Mouse (Mus musculus) MEL-GATA-1-ER (cell line): ENCODE data around the gene Zmiz1.

Source experiments
- DNase-seq: peaks from one replicate; pipeline ENCODE4 v3.0.0-alpha.2; 2012; ENCODE audit warnings: low read depth; ENCODE audit errors: extremely low read depth

The Zmiz1 gene

GRCm38 (mm10) chr14:25489336-25490078 is 30.5 kb downstream of the Zmiz1 start:
- DNase-seq, result no peak

GRCm38 (mm10) chr14:25491961-25492360 is 33.0 kb downstream of the Zmiz1 start:
- no peak for DNase-seq

- no peak for DNase-seq
Observed at GRCm38 (mm10) chr14:25492567-25493279, 33.7 kb downstream of the Zmiz1 start.

- DNase-seq, result no peak
Observed at GRCm38 (mm10) chr14:25493301-25494241, 34.6 kb downstream of the Zmiz1 start.

- DNase-seq, result peak; percentile 32
Observed at GRCm38 (mm10) chr14:25494778-25495177, 35.8 kb downstream of the Zmiz1 start.

- DNase-seq, result no peak
Observed at GRCm38 (mm10) chr14:25496116-25496515, 37.1 kb downstream of the Zmiz1 start.

- no peak for DNase-seq
Observed at GRCm38 (mm10) chr14:25496989-25497388, 38.0 kb downstream of the Zmiz1 start.

GRCm38 (mm10) chr14:25497596-25497995 is 38.6 kb downstream of the Zmiz1 start:
- DNase-seq, result no peak

GRCm38 (mm10) chr14:25498367-25498766 is 39.4 kb downstream of the Zmiz1 start:
- DNase-seq, result no peak

GRCm38 (mm10) chr14:25499526-25499925 is 40.5 kb downstream of the Zmiz1 start:
- no peak for DNase-seq

GRCm38 (mm10) chr14:25500511-25501120 is 41.6 kb downstream of the Zmiz1 start:
- DNase-seq, result no peak

GRCm38 (mm10) chr14:25501481-25501880 is 42.5 kb downstream of the Zmiz1 start:
- DNase-seq, result no peak

- DNase-seq, result no peak
Observed at GRCm38 (mm10) chr14:25502355-25502754, 43.4 kb downstream of the Zmiz1 start.

- no peak for DNase-seq
Observed at GRCm38 (mm10) chr14:25504241-25504640, 45.3 kb downstream of the Zmiz1 start.

- DNase-seq, result no peak
Observed at GRCm38 (mm10) chr14:25505201-25505671, 46.3 kb downstream of the Zmiz1 start.

- DNase-seq, result no peak
Observed at GRCm38 (mm10) chr14:25508111-25508756, 49.2 kb downstream of the Zmiz1 start.

- DNase-seq, result no peak
Observed at GRCm38 (mm10) chr14:25508757-25509139, 49.8 kb downstream of the Zmiz1 start.

- no peak for DNase-seq
Observed at GRCm38 (mm10) chr14:25509450-25510129, 50.6 kb downstream of the Zmiz1 start.

- no peak for DNase-seq
Observed at GRCm38 (mm10) chr14:25510362-25510761, 51.4 kb downstream of the Zmiz1 start.

- DNase-seq, result no peak
Observed at GRCm38 (mm10) chr14:25510987-25511386, 52.0 kb downstream of the Zmiz1 start.
